Mouse (Mus musculus): ENCODE measurements at regions not wholly inside any gene's neighbourhood (a gene's known extent, or its start where the extent isn't known, plus 50 kb on each side); places are given as distances from the start of the nearest gene placed in this dataset.

DNA sequence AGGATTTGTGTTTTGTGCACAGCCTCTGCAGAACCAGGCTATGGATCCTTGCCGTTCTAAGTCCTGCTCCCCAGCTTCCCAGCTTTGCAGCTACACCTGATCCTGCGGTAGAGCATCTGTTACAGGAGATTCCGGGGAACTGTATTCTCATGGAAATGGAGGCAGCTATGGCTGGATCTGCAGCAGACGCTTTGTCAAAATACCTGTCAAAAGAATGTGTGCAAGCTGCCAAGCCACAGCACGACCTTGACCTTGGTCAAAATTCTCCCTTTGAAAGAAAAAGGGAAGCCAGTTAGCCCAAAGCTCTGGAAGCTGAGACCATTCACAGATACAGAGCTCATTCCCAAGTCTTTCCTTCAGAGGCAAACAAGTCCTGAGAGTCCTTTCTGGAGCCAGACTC lies 255.3 kb downstream of the Med13l start:
- TF ChIP-seq POLR2A (IDR thresholded peaks at IDR 0.05; ENCODE audit: insufficient read depth, low read depth, low read length), result no peak
- TF ChIP-seq CTCF (IDR thresholded peaks at IDR 0.05; ENCODE audit: insufficient read depth, low read depth, low read length), result no peak

DNA sequence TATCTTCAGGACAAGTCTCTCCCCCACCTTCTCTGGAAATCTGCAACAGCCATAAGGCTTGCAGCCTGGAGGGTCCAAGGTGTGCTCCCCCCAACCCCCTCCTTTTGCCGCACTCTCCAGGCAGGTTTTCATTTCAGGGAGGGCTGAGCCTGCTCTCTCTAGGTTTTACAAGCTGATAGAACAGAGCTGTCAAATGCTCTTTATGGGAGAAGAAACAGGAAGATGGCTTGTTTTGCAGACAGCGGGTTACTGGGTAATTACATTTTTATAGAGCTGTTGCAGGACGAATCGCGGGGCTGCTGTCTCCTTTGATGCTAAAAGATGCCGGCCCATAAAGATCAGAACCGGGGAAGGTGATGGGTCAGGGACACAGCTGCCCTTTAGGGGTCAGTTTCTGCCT lies 257.8 kb downstream of the Med13l start:
- Histone ChIP-seq H3K4me3 (ENCODE audit: insufficient read depth, low read depth, low read length) (no peak overlapping the region), H3K27ac (ENCODE audit: insufficient read depth, low read depth, low read length) (no peak overlapping the region), H3K4me1 (ENCODE audit: control insufficient read depth, insufficient read depth, low read length) (no peaks in the 10 kb centered on the region)
- no peak for TF ChIP-seq CTCF (IDR thresholded peaks at IDR 0.05; ENCODE audit: insufficient read depth, low read depth, low read length)
- TF ChIP-seq POLR2A (IDR thresholded peaks at IDR 0.05; ENCODE audit: insufficient read depth, low read depth, low read length), result no peak
- 85% methylated on average over 7 of the region's 7 CpGs for WGBS

More for the DNA sequence above, 255.3 kb downstream of the Med13l start:
- H3K4me1 ChIP-seq (ENCODE audit: control insufficient read depth, insufficient read depth, low read length), result no peaks in the 10 kb centered on the region
- H3K4me3 ChIP-seq (ENCODE audit: insufficient read depth, low read depth, low read length), result no peak overlapping the region
- 68% methylated on average over 5 of the region's 5 CpGs for WGBS
- no peak overlapping the region for H3K27ac ChIP-seq (ENCODE audit: insufficient read depth, low read depth, low read length)

DNA sequence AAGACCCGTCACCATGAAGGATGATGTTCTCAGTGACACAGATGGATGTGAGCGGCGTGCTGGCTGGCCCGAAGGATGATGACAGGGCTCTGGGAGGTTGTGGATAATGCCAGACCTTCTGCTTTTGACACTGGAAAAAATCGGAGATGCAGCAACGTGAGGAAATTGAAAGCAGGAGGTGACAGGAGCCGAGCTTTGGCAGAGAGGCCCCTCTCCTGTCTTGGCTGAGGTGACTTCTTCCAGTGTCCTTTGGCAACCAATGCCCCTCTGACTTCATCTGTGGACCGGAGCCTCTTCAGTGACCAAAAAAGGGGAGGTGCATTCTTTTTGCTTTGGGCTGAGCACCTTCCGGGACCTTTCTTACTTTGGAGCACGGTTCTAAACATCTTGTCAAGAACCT lies 264.3 kb downstream of the Med13l start:
- TF ChIP-seq POLR2A (IDR thresholded peaks at IDR 0.05; ENCODE audit: insufficient read depth, low read depth, low read length), result no peak
- no peak for TF ChIP-seq CTCF (IDR thresholded peaks at IDR 0.05; ENCODE audit: insufficient read depth, low read depth, low read length)
- 89% methylated on average over 10 of the region's 10 CpGs for WGBS
- H3K4me3 ChIP-seq (ENCODE audit: insufficient read depth, low read depth, low read length), result no peak overlapping the region
- no peaks in the 10 kb centered on the region for H3K4me1 ChIP-seq (ENCODE audit: control insufficient read depth, insufficient read depth, low read length)
- H3K27ac ChIP-seq (ENCODE audit: insufficient read depth, low read depth, low read length), result no peak overlapping the region

DNA sequence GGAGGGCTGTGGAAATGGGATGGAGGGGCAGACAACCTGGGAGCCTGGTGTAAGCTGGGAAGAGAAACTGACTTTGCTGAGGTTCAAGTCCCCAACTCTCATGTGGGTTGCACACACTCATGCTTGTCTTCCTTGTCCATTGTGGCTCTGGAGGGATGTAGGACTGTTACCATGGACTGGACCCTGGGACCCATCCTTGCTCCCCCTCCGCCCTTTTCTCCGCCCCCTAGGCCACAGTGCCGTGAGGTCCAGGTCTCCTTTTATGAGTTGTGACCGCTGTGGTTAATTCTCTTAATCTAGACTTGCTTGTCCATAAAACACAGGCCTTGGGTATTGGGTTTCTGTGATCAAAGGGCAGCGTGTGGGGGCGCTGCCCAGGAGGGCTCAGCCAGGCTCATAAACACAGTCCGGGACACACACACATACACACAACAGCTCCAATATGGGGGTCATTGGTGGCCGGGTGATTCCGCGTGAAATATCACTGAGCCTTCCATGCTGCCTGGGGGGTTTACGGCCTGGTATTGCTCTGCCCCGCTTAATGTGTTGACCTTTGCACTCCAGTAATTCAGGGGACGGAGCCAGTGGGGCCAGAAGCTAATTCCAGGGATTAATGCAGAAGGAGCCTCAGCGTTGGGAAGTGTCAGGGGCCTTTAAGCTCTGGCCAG lies 268.7 kb downstream of the Med13l start:
- WGBS, result 80% methylated on average over 14 of the region's 14 CpGs
- TF ChIP-seq POLR2A (IDR thresholded peaks at IDR 0.05; ENCODE audit: insufficient read depth, low read depth, low read length) (no peak), CTCF (IDR thresholded peaks at IDR 0.05; ENCODE audit: insufficient read depth, low read depth, low read length) (no peak)
- H3K27ac ChIP-seq (ENCODE audit: insufficient read depth, low read depth, low read length), result no peak overlapping the region
- no peaks in the 10 kb centered on the region for H3K4me1 ChIP-seq (ENCODE audit: control insufficient read depth, insufficient read depth, low read length)
- no peak overlapping the region for H3K4me3 ChIP-seq (ENCODE audit: insufficient read depth, low read depth, low read length)

DNA sequence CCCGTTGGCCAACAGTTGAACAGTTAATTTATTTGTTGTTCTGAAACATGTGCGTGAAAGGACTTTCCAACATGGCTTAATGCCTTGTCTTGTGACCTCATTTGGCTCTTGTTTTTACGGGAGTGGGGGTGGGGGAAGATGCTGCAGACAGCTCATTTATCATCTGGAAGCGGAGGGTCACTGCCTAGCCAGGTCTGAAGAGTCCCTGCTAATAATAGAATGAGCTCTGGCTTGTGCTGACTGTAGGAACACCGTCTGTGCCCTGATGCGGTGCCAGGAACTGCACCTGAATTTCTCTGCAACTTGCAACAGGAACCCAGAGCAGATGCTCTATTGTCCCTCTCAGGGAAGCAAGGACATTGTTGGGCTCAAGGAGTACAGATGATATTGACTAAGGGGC lies 272.2 kb downstream of the Med13l start:
- 60% methylated on average over 6 of the region's 6 CpGs for WGBS
- no peak for TF ChIP-seq CTCF (IDR thresholded peaks at IDR 0.05; ENCODE audit: insufficient read depth, low read depth, low read length)
- no peak for TF ChIP-seq POLR2A (IDR thresholded peaks at IDR 0.05; ENCODE audit: insufficient read depth, low read depth, low read length)
- Histone ChIP-seq H3K4me1 (ENCODE audit: control insufficient read depth, insufficient read depth, low read length) (no peaks in the 10 kb centered on the region), H3K4me3 (ENCODE audit: insufficient read depth, low read depth, low read length) (no peak overlapping the region), H3K27ac (ENCODE audit: insufficient read depth, low read depth, low read length) (no peak overlapping the region)

DNA sequence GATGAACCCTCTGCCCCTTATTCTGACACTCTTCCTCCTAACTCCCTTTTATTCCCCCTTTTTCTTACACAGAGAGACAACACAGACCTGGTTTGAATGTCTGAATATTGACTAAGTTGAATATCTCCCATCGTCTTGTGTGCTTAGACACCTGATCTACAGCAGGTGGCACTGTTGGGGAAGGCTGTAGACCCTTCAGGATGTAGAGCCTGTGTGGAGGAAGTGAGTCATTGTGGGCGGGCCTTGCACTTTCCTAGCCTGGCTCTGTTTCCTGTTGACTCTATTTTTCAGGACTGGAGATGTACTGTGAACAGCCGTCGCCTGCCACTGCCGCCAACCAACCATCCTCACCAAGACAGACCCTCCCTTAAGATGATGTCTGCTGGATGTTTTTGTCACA lies 273.6 kb downstream of the Med13l start:
- Histone ChIP-seq H3K4me3 (ENCODE audit: insufficient read depth, low read depth, low read length) (no peak overlapping the region), H3K27ac (ENCODE audit: insufficient read depth, low read depth, low read length) (no peak overlapping the region), H3K4me1 (ENCODE audit: control insufficient read depth, insufficient read depth, low read length) (no peaks in the 10 kb centered on the region)
- WGBS, result 97% methylated on average over 5 of the region's 5 CpGs
- TF ChIP-seq CTCF (IDR thresholded peaks at IDR 0.05; ENCODE audit: insufficient read depth, low read depth, low read length), result no peak

DNA sequence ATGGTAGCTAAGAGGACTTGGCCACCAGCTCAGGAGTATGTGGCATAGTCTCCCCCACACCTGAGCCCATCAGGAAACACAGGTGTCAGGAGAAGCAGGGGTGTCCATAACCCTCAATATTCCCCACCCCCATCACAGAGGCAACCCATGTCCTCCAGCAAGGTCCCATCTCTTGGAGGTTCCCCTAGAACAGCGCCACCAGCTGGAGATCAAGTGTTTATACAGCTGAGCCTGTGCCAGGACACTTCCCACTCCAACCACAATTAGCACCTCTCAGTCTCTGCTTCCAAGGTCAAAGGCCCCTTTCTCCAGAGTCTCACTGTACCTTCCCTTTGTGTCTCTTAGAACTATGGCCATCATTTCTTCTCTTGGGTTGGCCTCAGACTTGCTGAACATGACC lies 276.5 kb downstream of the Med13l start:
- WGBS, result 35% methylated on average over 1 of the region's 1 CpGs
- no peak overlapping the region for H3K27ac ChIP-seq (ENCODE audit: insufficient read depth, low read depth, low read length)
- H3K4me3 ChIP-seq (ENCODE audit: insufficient read depth, low read depth, low read length), result no peak overlapping the region
- H3K4me1 ChIP-seq (ENCODE audit: control insufficient read depth, insufficient read depth, low read length), result no peaks in the 10 kb centered on the region
- no peak for TF ChIP-seq POLR2A (IDR thresholded peaks at IDR 0.05; ENCODE audit: insufficient read depth, low read depth, low read length)

DNA sequence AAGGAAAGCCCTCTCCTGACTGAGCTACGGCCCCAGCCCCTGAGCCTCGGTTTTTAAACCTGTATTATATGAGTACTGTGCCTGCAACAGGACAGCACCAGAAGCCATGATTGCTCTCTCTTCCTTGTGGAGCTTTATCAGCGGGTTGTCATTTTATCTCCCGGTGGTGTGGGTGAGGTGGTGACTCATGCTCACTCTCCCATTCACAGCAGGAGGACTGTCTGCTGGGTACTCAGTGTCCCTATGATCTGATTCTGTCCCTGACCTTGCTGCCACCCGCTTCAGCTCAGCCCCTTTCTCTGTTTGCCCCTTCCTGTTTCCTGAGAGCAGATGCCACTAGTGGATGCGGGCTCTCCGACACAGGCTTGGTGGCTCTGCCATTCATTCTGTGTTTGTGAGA lies 277.9 kb downstream of the Med13l start:
- Histone ChIP-seq H3K4me3 (ENCODE audit: insufficient read depth, low read depth, low read length) (no peak overlapping the region), H3K4me1 (ENCODE audit: control insufficient read depth, insufficient read depth, low read length) (no peaks in the 10 kb centered on the region), H3K27ac (ENCODE audit: insufficient read depth, low read depth, low read length) (no peak overlapping the region)
- no peak for TF ChIP-seq CTCF (IDR thresholded peaks at IDR 0.05; ENCODE audit: insufficient read depth, low read depth, low read length)
- TF ChIP-seq POLR2A (IDR thresholded peaks at IDR 0.05; ENCODE audit: insufficient read depth, low read depth, low read length), result no peak
- 67% methylated on average over 7 of the region's 7 CpGs for WGBS

DNA sequence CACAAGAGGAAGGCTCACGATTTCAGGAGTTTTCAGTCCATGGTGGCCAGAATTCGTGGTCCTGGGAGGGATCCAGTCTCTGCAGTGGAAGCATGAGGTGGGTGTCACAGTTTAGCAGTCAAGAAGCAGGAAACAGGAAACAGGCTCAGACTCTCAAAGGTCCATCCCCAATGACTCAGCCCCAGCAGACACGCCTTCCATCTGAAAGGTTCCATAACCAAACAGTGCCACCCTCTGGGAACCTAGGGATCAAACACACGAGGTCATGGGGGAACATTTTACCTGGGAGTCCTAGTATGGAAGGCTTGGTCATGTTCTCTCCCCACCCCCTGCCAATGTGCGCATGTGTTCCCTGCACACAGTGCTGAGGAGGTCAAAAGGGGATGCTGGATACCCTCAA lies 279.4 kb downstream of the Med13l start:
- Histone ChIP-seq H3K4me1 (ENCODE audit: control insufficient read depth, insufficient read depth, low read length) (no peaks in the 10 kb centered on the region), H3K4me3 (ENCODE audit: insufficient read depth, low read depth, low read length) (no peak overlapping the region), H3K27ac (ENCODE audit: insufficient read depth, low read depth, low read length) (no peak overlapping the region)
- 67% methylated on average over 5 of the region's 5 CpGs for WGBS
- TF ChIP-seq CTCF (IDR thresholded peaks at IDR 0.05; ENCODE audit: insufficient read depth, low read depth, low read length), result no peak
- no peak for TF ChIP-seq POLR2A (IDR thresholded peaks at IDR 0.05; ENCODE audit: insufficient read depth, low read depth, low read length)
